Mouse (Mus musculus) thymus, adult 2 months (tissue): Measurements from ENCODE around the gene Bclaf3. TPM values are rescaled to one million over a fixed set of nuclear protein-coding genes. Genes with fewer than 3 reads are reported as not detected.
"Not testable (repeated sequence)": the region's sequence is repeated elsewhere in the genome, so short reads cannot be mapped to it uniquely, and the experiment has no call there.

Experiments
- DNase-seq: peaks from one replicate; pipeline ENCODE4 v3.0.0; 2021
- H3K27ac ChIP-seq: fragments of 200-500 bp; 2 replicates; pipeline ENCODE4 v1.5.1; 2012; ENCODE audit warnings: low read length, control low read depth; ENCODE audit not compliant: control insufficient read depth, insufficient read depth
- H3K27me3 ChIP-seq: fragments of 200-500 bp; 2 replicates; pipeline ENCODE4 v1.6.1; 2012; ENCODE audit warnings: mild to moderate bottlenecking, low read length, moderate library complexity, mixed read lengths; ENCODE audit not compliant: control insufficient read depth, insufficient read depth
- H3K36me3 ChIP-seq: fragments of 200-500 bp; 2 replicates; pipeline ENCODE4 v1.6.1; 2012; ENCODE audit warnings: mild to moderate bottlenecking, low read length, moderate library complexity; ENCODE audit not compliant: control insufficient read depth, insufficient read depth
- H3K4me1 ChIP-seq: fragments of 200-500 bp; replicated peaks from 2 replicates; pipeline ENCODE4 v1.6.1; 2012; ENCODE audit warnings: low read length; ENCODE audit not compliant: control insufficient read depth, insufficient read depth
- H3K4me3 ChIP-seq: fragments of 200-500 bp; 2 replicates; pipeline ENCODE4 v1.5.1; 2012; ENCODE audit warnings: mild to moderate bottlenecking, low read length, control low read depth, moderate library complexity; ENCODE audit not compliant: control insufficient read depth, insufficient read depth
- CTCF ChIP-seq: fragments of 200-500 bp; IDR thresholded peaks from 2 replicates; pipeline ENCODE4 v1.5.1; 2012; ENCODE audit warnings: mild to moderate bottlenecking, control low read depth, low read length, moderate library complexity, borderline replicate concordance; ENCODE audit not compliant: control insufficient read depth, poor library complexity, insufficient read depth; ENCODE audit errors: extremely low read depth
- POLR2A ChIP-seq: fragments of 200-500 bp; IDR thresholded peaks from 2 replicates; pipeline ENCODE4 v1.6.1; 2012; ENCODE audit warnings: mild to moderate bottlenecking, low read length, control low read depth, moderate library complexity; ENCODE audit not compliant: control insufficient read depth, poor library complexity, insufficient read depth; ENCODE audit errors: extremely low read depth
- WGBS: fragments of 180-500 bp; shearing (Covaris S2); methylation state at CpG from one replicate; pipeline ENCODE4 v1.1.7; 2018; 5-methylcytosine and 5-hydroxymethylcytosine counted together
- polyA plus RNA-seq: library from polyadenylated mRNA; depleted of rRNA; stranded (reverse); fragments of >200 nt; gene quantifications from 2 replicates; pipeline ENCODE4 v1.2.3, GENCODE M21; 2012

Gene Bclaf3
- polyA plus RNA-seq, 1 experiment = 8.6 TPM

DNA sequence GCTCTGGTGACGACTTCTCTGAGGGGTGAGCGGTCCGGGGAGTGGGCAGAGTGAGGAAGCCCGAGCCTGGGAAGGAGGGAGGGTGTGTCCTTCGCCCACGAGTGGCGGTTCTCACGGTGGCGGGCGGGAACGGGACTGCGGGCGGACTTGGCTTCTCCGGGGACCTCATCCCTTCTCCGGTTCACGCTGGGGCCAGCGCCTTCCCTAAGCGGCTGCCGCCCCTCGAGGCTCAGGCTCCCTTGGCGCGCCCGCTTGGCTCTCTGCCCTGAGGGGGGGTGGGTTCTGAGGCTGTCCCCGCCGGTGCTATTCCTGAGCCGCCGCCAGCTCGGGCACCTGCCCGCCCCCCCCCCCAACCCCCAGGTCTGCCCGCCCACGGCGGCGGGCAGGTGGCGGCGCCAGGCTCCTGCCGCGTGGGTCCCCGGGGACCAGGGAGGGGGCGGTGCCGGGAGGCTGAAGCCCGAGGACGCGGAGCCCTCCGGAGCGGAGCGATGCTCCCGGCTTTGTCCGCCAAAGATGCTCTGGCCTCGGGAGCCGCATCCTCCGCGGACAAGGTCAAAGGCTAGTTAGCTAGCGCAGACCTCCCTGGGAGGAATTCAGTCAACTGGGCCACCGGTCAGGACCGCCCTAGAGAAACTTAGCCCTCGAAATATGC lies 6.4 kb downstream of the Bclaf3 start:
- TF ChIP-seq POLR2A = no peak
- no peak for TF ChIP-seq CTCF
- peak; percentile 15 for DNase-seq
- H3K36me3 ChIP-seq = no peaks in the 10 kb centered on the region
- peak overlapping the region; percentile 38 for H3K27ac ChIP-seq
- H3K27me3 ChIP-seq = no peaks in the 10 kb centered on the region
- no peaks in the 10 kb centered on the region for H3K4me1 ChIP-seq
- peak overlapping the region; percentile 79 for H3K4me3 ChIP-seq
- WGBS = 2% methylated on average over 23 of the region's 56 CpGs

DNA sequence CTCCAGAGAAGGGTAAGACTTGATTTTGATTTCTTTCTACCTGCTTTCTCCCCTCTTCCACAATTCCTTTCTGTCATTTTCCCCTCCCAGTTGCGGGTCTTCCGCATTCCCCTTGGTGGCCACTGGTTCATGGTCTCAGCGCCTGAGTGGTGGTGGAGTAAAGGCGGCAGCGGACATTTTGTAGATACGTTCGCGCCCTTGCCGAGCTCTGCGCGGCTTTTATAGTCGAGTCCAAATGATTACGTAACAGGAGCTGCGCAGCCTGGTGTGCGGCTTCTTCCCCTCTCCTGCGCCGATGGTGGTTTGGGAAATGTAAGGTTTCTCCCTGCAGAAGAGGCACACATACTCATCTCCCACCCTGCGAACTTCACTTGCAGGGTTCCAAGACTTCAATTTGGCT lies 15.4 kb downstream of the Bclaf3 start:
- 96% methylated on average over 18 of the region's 18 CpGs for WGBS
- TF ChIP-seq CTCF (no peak), POLR2A (no peak)

DNA sequence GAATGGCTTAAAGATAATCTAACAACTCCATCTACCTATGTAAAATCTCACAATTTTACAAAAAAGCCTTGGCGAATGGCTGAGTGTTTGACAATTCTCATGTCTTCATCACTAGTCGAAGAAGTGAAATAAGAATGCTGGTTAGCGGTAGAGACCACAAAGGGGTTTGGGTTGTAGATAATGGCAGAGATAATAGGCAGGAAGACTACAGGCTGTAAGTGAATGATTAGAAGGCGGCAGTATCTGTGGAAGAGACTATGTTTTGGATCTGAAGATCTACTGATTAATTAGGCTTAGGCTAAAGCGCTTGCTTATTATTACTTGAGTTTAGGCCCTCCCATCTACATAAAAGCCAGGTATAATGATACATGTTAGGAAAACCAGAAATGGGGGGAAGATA lies 20.6 kb downstream of the Bclaf3 start:
- TF ChIP-seq POLR2A = no peak
- H3K27me3 ChIP-seq = no peaks in the 10 kb centered on the region
- no peak for DNase-seq
- H3K27ac ChIP-seq = no peak overlapping the region
- H3K4me1 ChIP-seq = no peaks in the 10 kb centered on the region
- peaks cover 3% of the 10 kb centered on the region; the same call in 1 of the 2 replicates for H3K36me3 ChIP-seq
- WGBS = 36% methylated on average over 5 of the region's 5 CpGs
- no peak overlapping the region for H3K4me3 ChIP-seq

More for the DNA sequence above, 15.4 kb downstream of the Bclaf3 start:
- H3K27me3 ChIP-seq = no peaks in the 10 kb centered on the region
- H3K4me3 ChIP-seq = no peak overlapping the region
- H3K4me1 ChIP-seq = no peaks in the 10 kb centered on the region
- DNase-seq = no peak
- no peaks in the 10 kb centered on the region for H3K36me3 ChIP-seq
- no peak overlapping the region for H3K27ac ChIP-seq

DNA sequence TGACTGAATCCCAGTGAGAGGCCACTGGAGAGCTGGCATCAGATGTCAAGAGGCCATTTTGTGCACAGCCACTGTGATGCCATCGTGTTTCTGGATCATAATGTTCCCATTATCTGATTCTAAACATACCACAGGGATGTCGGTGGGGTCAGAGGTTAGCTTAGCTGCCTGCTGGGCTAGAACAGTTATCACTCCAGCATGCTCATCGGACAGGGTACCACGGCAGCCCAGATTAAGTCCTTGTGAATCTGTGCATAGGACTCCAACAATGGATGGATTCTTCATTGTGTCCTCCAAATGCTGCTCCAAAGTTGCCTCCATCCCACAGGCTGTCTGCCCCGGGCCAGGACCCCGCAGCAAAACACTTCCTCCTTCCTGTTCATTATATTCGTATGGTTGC lies 58.2 kb downstream of the Bclaf3 start:
- not testable (repeated sequence) for H3K27me3 ChIP-seq, H3K4me3 ChIP-seq, H3K36me3 ChIP-seq, DNase-seq, H3K4me1 ChIP-seq, H3K27ac ChIP-seq
- 96% methylated on average over 7 of the region's 7 CpGs for WGBS

DNA sequence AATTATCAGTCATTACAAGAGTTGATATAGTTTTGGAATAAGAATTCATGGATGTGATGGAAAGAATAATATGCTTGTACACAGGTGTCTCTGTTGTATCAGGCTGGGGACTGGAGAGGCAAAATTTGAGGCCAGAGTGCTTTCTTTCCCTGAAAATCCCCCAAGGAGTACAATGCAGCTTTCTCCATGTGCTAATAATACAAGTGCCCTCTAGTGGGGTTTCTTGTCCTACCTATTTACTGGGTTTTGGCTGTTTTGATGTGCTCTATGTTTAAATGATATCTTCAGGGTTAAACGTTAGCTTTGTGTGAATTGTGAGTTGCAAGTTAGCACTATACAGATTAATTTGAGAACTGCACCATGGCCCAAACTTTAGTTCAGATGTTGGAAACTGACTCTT lies 65.1 kb downstream of the Bclaf3 start:
- 60% methylated on average over 1 of the region's 1 CpGs for WGBS
- Histone ChIP-seq H3K27me3 (no peaks in the 10 kb centered on the region), H3K4me3 (no peak overlapping the region), H3K36me3 (no peaks in the 10 kb centered on the region), H3K4me1 (no peaks in the 10 kb centered on the region), H3K27ac (no peak overlapping the region)
- DNase-seq = no peak
- TF ChIP-seq CTCF (no peak), POLR2A (no peak)

DNA sequence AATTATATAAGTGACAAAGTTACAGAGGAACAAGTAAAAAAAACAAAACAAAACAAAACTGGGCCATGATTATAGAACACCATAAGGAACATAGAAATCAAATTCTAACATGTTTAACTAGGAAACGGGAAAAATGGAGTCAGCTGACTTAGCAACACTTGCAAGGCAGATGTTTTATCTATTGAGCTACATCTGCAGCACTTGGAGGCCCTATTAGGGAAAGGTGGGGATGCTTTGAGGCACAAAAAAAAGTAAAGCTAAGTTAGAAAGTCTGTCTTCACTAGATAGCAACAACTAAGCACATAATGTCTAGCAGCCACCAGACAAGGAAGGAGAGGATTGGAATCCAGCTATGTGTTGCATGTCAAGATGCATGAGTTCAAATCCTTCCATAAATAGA lies 71.0 kb downstream of the Bclaf3 start:
- Histone ChIP-seq H3K4me3 (no peak overlapping the region), H3K4me1 (no peaks in the 10 kb centered on the region), H3K27me3 (no peaks in the 10 kb centered on the region), H3K36me3 (no peaks in the 10 kb centered on the region), H3K27ac (no peak overlapping the region)
- 95% methylated on average over 1 of the region's 1 CpGs for WGBS
- DNase-seq = no peak
- TF ChIP-seq CTCF (no peak), POLR2A (no peak)

DNA sequence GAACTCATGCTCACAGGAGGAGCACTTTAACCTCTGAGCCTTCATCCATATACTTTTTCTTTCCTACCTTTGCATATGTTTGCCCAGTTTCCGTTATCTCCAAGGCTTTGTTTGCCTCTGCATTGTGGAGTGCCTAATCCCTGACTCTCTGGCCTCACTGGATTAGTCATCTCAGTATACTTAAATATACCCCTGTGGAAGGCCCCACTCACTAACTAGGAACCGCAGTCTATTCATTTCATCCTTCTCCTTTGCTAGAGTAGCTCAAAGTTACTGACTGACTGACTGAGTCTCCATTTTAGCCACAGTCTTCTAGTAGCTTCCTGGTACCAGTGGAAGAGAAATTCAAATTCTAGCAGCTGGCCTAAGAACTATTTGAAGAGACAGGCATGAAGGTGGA lies 78.3 kb downstream of the Bclaf3 start:
- no peak overlapping the region for H3K4me3 ChIP-seq
- H3K36me3 ChIP-seq = no peaks in the 10 kb centered on the region
- H3K27me3 ChIP-seq = no peaks in the 10 kb centered on the region
- 96% methylated on average over 2 of the region's 2 CpGs for WGBS
- no peak for TF ChIP-seq POLR2A
- TF ChIP-seq CTCF = no peak
- no peak overlapping the region for H3K27ac ChIP-seq
- no peak for DNase-seq
- H3K4me1 ChIP-seq = no peaks in the 10 kb centered on the region
